Mouse (Mus musculus) embryonic fibroblast, embryonic 13.5 days (primary cell): ENCODE measurements around the gene Tcta. TPM values are rescaled to one million over a fixed set of nuclear protein-coding genes. Genes with fewer than 3 reads are reported as not detected.

ENCODE experiments used
- H3K27ac ChIP-seq: 2 replicates; pipeline ENCODE4 v1.5.1; 2012; ENCODE audit warnings: low read length, control low read depth, inconsistent platforms; ENCODE audit not compliant: insufficient read depth
- H3K4me1 ChIP-seq: 2 replicates; pipeline ENCODE4 v1.6.1; 2011; ENCODE audit warnings: low read length; ENCODE audit not compliant: control insufficient read depth, insufficient read depth
- H3K4me3 ChIP-seq: 2 replicates; pipeline ENCODE4 v1.5.1; 2011; ENCODE audit warnings: mild to moderate bottlenecking, control low read depth, low read length; ENCODE audit not compliant: insufficient read depth
- CTCF ChIP-seq: IDR thresholded peaks from 2 replicates; pipeline ENCODE4 v1.5.1; 2011; ENCODE audit warnings: mild to moderate bottlenecking, control low read depth, low read length, moderate library complexity, borderline replicate concordance; ENCODE audit not compliant: insufficient read depth
- POLR2A ChIP-seq: IDR thresholded peaks from 2 replicates; pipeline ENCODE4 v1.6.1; 2011; ENCODE audit warnings: low read depth, mild to moderate bottlenecking, control low read depth, low read length, moderate library complexity
- polyA plus RNA-seq: library from polyadenylated mRNA; stranded (reverse); fragments of >200 nt; gene quantifications from 2 replicates; pipeline ENCODE4 v1.2.4, GENCODE M21; 2011; ENCODE audit warnings: low read depth; ENCODE audit not compliant: missing spikeins, insufficient read length

Gene Tcta
- polyA plus RNA-seq, 1 experiment = 22.9 TPM

DNA sequence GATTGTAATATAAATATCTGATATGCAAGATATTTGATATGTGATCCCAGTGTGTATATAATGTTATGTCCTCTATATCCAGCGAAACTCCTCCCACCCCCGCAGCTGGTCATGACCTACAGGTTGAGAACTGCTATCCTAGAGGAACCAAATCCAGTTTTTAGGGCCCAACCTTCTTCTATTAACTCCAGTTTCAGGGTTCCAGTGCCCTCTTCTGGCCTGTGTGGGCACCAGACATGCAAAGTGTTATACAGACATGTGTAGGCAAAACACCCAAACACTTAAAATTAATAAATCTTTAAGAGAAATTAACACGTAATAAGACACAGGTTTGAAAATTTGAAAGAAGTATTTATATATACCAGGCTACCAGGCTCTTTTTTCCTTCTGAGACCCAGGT is 11.6 kb upstream of the Tcta start:
- H3K4me1 ChIP-seq = peaks cover 3% of the 10 kb centered on the region; the same call in 1 of the 2 replicates
- TF ChIP-seq POLR2A = no peak
- TF ChIP-seq CTCF = no peak

GRCm38 (mm10) chr9:108308141-108308540 is 2.2 kb upstream of the Tcta start:
- H3K4me1 ChIP-seq = peaks cover 5% of the 10 kb centered on the region
- TF ChIP-seq CTCF (no peak), POLR2A (no peak)
- no peak overlapping the region for H3K27ac ChIP-seq
- H3K4me3 ChIP-seq = peak overlapping the region; percentile 58

More for the DNA sequence above, 11.6 kb upstream of the Tcta start:
- no peak overlapping the region for H3K27ac ChIP-seq
- no peak overlapping the region for H3K4me3 ChIP-seq

DNA sequence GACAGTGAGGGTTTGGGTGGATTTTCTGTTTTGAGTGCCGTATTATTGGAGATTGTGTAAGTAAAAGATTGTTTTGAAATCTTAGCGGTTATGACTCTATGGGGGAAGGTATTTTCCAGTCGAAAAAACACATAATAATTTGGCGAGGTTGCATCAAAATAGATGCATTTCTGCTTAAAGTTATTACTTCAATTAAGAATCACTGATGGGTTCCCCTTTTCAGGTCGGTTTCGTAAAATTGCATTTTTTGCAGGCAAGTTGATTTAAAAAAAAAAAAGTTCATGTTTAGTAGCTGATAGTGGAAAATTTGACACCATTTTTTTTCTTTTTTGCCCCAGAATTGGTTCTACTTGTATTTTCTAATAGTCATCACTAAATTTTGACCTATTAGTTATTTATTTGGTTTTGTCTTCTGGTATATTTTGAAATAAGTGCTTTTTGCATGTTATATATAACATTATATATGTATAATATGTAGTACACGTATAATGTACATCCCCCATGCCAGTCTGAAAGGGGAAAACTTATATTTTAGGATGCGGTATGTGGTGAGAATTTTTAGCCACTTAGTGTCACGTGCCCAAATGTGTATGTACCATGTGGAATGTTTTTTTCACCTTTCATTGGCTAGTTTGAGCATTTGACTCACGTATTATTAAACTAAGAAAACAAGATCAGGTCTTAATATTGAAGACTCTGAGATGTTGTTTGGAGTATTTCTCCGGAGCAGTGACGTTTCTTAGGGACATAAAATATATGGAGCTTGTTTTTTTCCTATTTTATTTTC is 1.3 kb upstream of the Tcta start:
- TF ChIP-seq CTCF (no peak), POLR2A (no peak)
- peak overlapping the region; percentile 99 for H3K27ac ChIP-seq
- H3K4me3 ChIP-seq = peak overlapping the region; percentile 78
- H3K4me1 ChIP-seq = peaks cover 5% of the 10 kb centered on the region

DNA sequence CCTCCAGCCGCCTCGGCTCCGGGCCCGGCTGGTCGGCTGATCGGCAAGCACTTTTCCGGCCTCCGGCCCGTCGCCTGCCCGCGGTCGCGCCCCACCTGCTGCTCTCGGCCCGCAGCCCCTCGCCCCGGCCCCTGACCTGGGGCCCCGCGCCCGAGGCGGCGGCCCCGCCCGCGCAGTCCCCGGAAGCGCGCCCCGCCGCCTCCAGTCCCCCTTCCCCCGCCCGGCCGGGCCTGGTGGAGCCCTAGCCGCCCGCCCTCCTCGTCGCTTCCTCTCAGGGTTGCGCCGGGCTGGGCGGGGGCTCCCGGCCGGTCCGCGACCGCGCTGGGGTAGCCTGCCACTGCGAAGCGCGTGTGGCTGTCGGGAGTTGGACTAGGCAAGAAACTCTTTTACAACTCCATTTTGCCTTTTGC is 616 bp upstream of the Tcta start:
- peak overlapping the region; percentile 99 for H3K27ac ChIP-seq
- peaks cover 2% of the 10 kb centered on the region for H3K4me1 ChIP-seq
- H3K4me3 ChIP-seq = peak overlapping the region; percentile 78
- TF ChIP-seq POLR2A (peak; percentile 43; the same call in 1 of the 2 replicates), CTCF (no peak)

- TF ChIP-seq CTCF (no peak), POLR2A (peak; percentile 58)
- H3K4me3 ChIP-seq = peak overlapping the region; percentile 67
- H3K27ac ChIP-seq = peak overlapping the region; percentile 82
- H3K4me1 ChIP-seq = no peaks in the 10 kb centered on the region
These were observed 790 bp downstream of the Tcta start for GRCm38 (mm10) chr9:108305170-108305569.

DNA sequence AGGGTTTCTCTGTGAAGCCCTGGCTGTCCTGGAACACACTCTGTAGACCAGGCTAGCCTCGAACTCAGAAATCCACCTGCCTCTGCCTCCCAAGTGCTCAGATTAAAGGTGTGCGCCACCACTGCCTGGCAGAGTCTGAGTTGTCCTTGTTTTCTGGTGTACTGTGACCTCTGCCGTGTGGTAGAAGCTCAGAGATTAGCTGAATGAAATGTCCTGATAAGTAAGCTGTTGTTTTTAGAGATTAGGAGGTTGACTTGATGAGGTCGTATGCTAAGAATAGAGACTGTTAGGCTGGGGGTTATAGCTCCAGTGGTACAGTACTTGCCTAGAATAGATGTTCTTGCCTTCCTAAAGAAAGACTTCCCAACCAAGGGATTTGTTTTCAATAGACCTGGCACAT is 1.2 kb downstream of the Tcta start:
- TF ChIP-seq POLR2A = no peak
- no peak for TF ChIP-seq CTCF
- H3K27ac ChIP-seq = no peak overlapping the region
- H3K4me1 ChIP-seq = no peaks in the 10 kb centered on the region
- H3K4me3 ChIP-seq = peak overlapping the region; percentile 67

DNA sequence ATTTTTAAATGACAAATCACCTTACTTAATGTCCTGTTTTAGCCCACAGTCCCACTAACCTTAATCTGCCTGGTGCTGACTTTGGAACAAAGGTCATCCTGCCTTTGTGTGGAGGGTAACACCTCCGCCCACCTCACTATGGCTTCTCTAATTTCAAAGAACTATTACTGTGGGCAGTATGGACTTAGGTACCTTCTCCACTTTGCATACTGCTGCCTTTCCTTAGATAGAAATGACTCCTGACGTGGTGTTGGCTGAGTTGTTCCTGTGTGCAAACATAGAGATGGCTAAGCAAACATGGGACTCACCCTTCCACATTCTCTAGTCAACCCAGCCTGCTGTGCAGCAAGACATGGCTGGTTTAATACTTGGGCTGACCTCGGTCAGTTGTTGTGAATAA is 4.1 kb downstream of the Tcta start:
- TF ChIP-seq POLR2A = peak; percentile 40; the same call in 1 of the 2 replicates
- TF ChIP-seq CTCF = no peak
- Histone ChIP-seq H3K4me1 (no peaks in the 10 kb centered on the region), H3K4me3 (no peak overlapping the region), H3K27ac (no peak overlapping the region)

DNA sequence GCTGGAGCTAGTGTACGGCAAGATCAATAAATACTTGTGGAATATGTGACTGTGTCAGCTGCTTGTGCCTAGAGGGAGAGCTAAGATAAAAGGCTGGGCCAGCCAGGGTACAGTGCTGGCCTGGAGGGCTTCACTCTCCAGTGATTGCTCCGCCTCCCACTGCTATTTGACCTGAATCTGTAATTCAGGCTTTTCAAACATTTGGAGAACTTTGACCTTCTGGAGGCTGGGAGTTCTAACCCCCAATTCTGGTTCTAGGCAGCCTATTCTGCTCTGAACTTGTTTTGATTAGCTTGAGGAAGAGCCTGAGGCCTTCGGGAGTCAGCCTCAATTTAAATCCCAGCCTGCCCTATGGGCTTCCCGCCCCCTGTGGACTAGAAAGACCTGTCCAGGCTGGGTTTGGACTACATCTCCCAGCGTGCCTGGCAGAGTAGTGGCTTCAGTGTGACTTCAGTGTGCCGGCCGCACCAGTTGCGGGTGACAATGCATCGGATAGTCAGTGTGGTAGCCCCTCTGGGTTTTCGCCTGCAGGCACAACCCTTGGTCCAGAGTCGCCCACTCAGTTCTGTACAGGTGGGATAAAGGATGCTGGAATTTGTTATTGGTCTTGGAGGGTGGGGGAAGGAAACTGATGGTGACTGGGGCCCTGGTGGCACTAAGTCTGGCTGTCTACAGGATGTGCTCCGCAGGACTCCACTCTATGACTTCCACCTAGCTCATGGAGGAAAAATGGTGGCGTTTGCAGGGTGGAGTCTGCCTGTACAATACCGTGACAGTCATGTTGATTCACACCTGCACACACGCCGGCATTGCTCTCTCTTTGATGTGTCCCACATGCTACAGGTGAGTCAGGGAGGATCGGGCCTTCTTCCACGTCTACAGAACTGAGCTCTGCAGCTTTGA is 9.3 kb downstream of the Tcta start, which contains the start of gene Amt:
TSS of gene Amt (plus strand) at position 401 of the 903 bp plus-strand sequence.
- H3K27ac ChIP-seq = no peak within 1 kb of the TSS
- no peaks in the 10 kb centered on the region for H3K4me1 ChIP-seq
- no peak within 1 kb of the TSS for H3K4me3 ChIP-seq
- no peak for TF ChIP-seq CTCF
- TF ChIP-seq POLR2A = no peak

DNA sequence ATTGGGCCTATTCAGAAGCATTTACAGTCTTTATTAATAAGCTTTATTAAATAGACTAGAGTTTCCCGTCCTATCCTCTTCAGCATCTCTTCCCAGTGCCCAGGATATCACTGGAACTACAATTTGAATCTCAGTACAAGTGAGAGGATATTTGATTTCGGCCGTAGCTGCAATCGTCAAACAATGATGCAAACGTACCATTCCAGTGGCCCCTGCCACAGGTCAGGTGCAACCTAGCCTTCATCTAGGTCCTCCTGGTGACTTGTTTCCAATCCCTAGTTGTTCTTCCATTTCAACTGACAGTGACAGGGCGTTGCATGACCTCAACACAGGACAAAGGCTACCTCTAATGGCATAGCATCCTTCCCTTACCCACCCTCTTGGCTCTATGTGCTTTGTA is 15.2 kb downstream of the Tcta start:
- no peak overlapping the region for H3K27ac ChIP-seq
- TF ChIP-seq POLR2A (0 out of 2 replicates have a peak, but pooled peaks have one; percentile 11), CTCF (no peak)
- peaks cover 3% of the 10 kb centered on the region for H3K4me1 ChIP-seq
- H3K4me3 ChIP-seq = peak overlapping the region; percentile 67
